Mouse (Mus musculus) liver, adult 2 months (tissue): Measurements from ENCODE around the gene Abcb11.

Source experiments
- CTCF ChIP-seq: fragments of 200-500 bp; IDR thresholded peaks from 2 replicates; pipeline ENCODE4 v1.5.1; 2011; ENCODE audit warnings: low read depth, low read length, control low read depth
- POLR2A ChIP-seq: fragments of 200-500 bp; IDR thresholded peaks from 2 replicates; pipeline ENCODE4 v1.6.1; 2011; ENCODE audit warnings: low read length, control low read depth; ENCODE audit not compliant: insufficient read depth; ENCODE audit errors: extremely low read depth

- TF ChIP-seq POLR2A, result no peak
- no peak for TF ChIP-seq CTCF
These were observed 17.3 kb downstream of the Abcb11 start for GRCm38 (mm10) chr2:69324881-69325660.
